Mouse (Mus musculus): ENCODE results near the gene Plcb2.

Plcb2 gene

GRCm38 (mm10) chr2:118662902-118663803, 65.1 kb downstream of the Plcb2 start, which contains the start of gene Pak6:
Pak6 (plus strand) TSS chr2:118663303.
- DNase-seq (ENCODE audit: extremely low spot score, low spot score) = no peak

GRCm38 (mm10) chr2:118661891-118662290, 66.3 kb downstream of the Plcb2 start:
- DNase-seq (ENCODE audit: extremely low spot score, low spot score) = no peak

GRCm38 (mm10) chr2:118659998-118660452, 68.2 kb downstream of the Plcb2 start:
- DNase-seq (ENCODE audit: extremely low spot score, low spot score) = peak; percentile 55

GRCm38 (mm10) chr2:118659493-118659892, 68.7 kb downstream of the Plcb2 start:
- no peak for DNase-seq (ENCODE audit: extremely low spot score, low spot score)

GRCm38 (mm10) chr2:118659077-118659476, 69.2 kb downstream of the Plcb2 start:
- DNase-seq (ENCODE audit: extremely low spot score, low spot score) = no peak

- no peak for DNase-seq (ENCODE audit: extremely low spot score, low spot score)
Measured at GRCm38 (mm10) chr2:118658457-118658856, 69.8 kb downstream of the Plcb2 start.
